Mouse (Mus musculus): ENCODE data around the gene Ncs1.
A peak's percentile ranks its signal among the peaks of the same experiment; 100 is the strongest.

Ncs1 gene

DNA sequence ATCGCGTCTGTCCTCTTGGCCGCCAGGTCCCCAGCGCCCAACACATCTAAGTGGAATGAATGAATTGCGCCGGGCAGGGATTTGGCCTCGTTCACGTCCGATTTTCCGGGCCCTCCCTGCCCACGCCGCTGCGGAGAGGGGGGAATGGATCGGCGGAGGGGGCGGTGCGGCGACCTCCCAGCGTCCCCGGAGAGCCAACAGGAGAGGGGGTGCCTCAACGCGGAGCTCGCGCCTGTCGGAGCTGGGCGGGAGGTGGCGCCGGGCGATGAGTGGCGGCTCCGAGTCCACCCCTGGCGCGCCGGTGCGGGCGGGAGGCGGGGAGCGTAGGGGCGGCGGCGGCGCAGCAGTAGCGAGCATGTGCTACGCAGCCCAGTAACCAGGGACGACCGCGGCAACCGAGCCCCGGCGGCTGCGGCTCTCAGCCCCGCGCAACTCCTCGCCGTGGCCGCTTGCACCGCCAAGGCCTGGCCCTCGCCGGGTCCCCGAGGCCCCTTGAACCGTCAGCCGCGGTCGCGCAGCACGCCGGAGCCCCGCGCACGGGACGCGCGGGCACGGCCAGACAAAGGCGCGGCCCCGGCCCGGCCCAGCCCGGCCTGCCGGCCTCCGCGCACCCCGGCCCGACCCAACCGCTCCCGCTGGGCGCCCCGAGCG is at the start of gene Ncs1:
TSS of gene Ncs1 (plus strand) at position 333 of the 651 bp plus-strand sequence.
- DNase-seq = peak; percentile 48 to 56

DNA sequence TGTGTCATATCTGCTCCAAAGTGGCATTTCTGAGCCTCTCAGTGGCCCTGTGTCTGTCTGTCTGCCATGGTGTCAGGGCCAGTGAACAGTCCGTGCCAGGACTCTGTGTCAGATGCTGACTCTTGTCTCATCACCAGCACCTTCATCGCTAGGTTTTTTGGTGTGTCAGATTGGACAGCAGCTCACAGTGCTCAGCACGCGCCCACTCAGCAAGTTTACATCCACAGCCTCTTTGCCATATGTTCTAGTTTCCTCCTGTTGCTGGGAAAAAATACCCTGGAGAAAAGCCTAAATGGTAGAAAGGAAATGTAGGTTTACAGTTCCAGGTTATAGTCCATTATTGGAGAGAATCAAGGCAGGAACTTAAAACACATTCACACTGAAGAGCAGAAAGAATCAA is 47.0 kb upstream of the Ncs1 start:
- DNase-seq = no peak

DNA sequence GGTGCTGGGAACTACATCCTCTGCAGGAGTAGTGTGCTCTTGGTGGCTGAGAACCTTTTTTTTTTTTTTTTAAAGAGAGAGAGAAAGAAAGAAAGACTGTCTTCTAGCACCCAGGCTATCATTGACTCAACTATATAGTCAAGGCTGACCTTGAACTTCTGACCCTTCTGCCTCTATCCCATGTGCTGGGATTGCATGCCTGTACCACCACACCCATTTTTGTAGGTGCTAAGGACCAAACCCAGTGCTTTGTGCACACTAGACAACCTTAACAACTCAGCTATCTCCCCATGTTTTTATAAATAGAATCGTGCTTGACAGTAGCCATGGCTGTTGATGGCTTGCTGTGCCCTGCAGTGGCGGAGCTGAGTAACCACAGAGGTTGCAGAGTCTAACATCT is 45.6 kb upstream of the Ncs1 start:
- DNase-seq = no peak

DNA sequence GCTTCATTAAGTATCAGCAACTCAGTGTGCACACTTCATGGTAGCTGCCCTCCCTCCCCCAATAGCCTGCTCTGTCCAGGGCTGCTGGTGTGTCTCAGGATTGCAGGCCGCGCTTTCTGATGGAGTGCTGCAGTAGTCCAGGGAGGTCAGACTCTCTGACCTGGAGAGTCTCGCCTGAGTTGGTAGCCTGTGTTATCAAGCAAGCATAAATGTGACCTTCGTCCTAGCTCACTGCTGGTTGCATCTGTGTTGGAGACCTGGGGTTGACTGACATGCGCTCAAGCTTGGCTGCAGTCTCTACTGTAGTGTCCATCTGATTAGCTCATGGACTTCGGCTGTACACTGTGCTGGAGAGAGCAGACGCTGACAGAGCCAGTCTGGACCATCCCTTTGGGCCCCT is 43.8 kb upstream of the Ncs1 start:
- DNase-seq = peak in 1 of 2 experiments; percentile 36

DNA sequence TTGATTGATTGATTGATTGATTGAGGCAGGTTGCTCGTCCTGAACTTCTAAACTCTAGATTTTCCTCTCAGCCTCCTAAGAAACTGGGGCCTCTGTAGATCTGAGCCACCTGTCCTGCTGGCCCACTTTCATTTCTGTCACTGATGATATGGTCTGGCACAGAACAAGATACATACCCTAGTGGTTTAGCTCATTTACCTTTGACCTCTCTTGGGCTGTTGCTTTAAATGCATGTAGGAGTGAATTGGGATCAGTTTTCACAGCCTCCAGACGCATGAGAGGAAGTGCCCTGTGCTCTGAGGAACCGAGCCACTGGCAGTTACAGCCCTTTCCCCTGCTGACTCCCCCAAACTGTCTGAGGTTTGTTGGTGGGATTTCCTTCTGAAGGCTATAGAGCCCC is 43.3 kb upstream of the Ncs1 start:
- DNase-seq = no peak

DNA sequence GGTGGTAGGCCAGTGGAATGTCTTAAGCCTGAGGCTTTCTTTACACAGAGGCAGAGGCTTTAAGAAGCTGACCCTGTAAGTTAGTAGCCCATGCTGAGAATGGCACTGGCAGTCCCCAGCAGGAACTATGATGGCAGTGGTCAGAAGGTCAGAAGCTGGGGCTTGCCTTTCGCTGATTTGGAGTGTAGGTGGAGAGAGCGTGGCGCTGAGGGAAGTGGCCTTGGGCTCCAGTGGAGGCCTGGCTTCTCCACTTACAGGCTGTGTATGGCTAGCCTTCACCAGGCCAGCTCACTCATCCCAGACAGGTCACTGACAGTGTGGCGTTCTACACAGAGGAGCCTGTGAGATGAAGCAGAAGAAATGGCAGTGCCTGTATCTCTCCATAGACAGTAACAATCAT is 42.7 kb upstream of the Ncs1 start:
- DNase-seq = no peak

DNA sequence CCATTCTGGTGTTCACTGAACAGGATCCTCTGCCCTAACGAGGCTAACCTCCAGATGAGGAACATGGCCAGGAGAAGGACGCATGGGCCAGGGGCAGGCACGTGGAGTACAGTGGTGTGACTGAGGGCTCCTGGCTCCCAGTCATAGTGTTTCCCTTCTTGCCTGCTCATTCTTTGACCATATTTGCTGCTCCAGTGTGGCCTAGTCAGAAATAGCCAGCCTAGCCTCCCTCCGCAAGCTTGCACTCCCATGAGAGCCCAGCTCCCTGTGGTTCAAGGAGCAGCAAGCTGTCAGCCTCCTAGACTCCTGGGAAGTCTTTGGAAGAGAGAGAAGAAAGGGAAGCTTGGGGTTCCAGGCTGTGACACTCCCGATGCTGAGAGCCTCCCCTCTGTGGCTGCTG is 40.9 kb upstream of the Ncs1 start:
- no peak for DNase-seq

DNA sequence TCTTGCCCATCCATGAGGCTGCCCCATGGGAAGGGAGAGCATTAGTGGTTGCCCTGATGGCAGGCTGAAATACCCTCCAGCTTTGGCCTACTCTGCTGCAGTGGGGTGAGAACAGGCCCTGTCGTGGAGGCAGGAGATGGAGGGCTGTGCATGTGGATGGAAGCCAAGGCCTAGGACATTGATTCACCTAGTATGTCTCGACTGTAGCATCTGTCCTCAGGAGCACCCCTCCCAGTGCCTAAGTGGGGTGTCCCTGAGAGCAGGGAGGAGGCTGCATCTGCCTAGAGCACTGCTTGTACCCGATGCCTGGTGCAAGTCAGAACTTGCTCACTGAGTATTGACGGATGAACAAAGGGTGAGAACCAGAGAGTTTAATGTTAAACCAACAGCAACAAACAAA is 39.4 kb upstream of the Ncs1 start:
- no peak for DNase-seq

DNA sequence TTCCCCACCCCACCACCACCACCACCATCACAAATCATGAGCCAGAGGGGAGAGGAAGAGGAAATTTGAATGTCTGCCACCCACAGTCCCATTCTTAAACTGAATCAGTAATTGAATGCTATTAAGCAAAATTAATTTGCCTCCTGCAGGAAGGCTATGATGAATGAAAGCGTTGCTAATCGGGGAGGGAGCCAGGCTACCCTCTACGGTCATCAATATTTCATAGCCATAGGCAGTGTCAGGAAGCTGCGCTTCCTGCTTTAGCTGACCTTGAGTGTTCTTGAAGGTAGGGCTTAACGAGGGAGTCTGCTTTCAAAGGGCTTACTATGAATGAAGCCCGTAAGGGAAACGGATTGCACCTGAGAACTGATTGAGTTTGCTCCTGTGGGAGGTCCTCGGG is 38.7 kb upstream of the Ncs1 start:
- no peak for DNase-seq

DNA sequence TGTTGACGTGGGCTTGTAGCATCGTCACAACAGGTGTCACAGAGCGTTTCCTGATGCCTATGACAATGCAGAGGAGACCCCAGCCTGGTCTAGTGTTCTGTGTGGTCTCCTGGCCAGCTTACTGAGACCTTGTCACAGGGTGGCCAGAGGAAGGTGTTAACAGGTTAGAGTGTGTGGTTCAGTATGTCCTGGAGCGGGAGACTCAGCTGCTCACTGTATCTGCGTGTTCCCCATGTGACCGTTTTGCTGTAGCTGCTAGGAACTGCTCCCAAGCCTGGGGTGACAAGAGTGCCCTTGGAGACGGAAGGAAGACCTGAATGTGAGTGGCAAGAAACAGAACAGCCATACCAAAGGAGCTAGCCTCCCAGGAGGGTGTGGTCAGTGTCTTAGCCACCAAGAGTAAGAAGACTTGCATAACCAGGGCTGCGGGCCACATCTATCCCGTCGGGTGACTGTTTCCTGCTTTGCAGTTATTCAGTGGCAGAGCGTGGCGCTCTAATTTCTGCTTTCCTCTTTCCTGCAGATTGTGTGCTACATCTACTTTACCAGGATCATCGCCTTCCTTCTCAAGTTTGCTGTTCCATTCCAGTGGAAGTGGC is 37.0 kb upstream of the Ncs1 start:
- no peak for DNase-seq

DNA sequence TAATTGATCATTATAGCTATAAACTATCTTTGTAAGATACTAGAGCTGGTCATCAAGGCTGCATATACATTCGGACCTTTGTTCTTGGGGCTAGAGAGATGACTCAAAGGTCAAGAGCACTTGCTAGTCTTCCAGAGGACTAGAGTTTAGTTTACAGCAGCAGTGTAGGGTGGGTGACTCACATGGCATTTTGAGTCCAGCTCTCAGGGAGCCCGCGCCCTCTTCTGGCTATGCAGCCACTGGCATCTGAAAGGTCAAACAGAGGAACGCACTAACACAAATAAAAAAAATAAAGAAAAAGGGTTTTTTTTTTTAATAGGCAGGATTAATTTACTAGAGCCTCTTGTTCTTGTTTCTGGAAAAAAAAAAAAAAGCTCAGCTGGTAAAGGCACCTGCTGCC is 36.1 kb upstream of the Ncs1 start:
- DNase-seq = no peak

DNA sequence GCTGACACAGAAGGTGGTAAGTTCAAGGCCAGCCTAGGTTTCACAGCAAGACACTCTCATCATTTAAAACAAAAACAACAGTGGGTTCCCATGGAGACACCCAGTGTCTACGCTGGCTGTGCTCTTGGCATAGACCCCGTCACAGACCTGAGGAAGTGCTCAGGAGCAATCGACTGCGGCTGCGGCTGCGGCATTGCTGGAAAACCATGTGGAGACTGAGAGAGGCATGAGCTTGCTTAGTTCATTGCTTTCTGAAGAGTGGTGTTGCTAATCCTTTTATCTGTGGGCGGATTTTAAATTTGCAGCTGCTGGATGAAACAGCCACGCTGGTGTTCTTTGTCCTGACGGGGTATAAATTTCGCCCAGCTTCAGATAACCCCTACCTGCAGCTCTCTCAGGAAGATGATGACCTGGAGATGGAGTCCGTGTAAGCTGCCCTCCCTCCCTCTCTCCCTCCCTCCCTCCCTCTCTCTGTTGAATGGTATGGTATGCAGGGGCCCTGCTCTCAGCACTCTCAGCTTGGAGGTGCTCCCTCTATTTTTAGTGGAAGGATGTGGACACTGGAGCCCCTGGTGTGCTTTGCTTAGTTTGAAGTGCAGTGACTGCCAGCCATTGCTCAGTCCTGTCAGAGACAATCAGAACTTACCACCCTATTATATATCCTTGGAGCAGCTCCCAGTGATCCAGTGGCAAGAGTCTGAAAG is 35.3 kb upstream of the Ncs1 start:
- no peak for DNase-seq

DNA sequence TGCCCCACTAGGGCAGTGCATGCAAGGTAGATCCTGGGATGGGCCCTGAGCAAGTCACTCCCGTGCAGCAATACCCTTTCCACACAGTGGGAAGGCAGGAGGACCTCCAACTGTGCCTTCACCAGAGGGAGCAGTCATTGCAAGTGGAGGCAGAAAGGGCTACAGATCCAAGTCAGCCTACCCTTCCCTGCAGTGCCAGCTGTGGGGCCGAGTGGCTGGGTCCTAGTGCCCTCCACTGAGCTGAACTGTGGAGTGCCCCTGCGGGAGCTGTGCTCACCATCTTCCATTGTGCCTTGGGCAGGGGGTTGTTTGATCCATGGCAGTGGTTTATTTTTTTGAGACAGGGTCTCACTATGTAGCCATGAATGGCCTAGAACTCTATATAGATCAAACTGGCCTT is 34.4 kb upstream of the Ncs1 start:
- DNase-seq = no peak

DNA sequence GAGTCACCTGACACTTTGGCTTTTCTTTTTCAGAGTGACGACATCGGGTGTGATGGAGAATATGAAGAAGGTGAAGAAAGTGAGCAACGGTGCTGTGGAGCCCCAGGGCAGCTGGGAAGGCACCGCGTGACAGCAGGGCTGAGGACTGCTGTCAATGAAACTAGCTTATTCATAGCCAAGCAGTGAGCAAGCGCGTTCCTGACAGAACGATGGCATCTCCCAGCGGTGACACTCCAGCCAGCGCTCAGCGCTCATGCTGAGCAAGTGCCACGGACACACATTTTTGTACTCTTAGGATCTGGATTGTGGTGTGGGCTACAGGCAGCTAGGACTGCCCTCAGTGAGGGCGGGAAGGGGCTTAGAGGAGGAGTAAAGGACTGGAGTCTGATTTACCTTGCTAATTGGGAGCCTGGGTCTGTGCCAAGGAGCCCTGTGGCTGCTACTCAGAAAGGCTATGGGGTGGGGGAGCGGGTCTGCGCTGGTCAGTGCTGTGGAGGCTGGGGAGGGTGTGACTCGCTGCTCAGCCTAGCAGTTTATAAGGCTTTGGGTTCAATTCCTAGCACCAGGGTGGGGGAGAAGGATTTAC is 31.3 kb upstream of the Ncs1 start:
- no peak for DNase-seq

DNA sequence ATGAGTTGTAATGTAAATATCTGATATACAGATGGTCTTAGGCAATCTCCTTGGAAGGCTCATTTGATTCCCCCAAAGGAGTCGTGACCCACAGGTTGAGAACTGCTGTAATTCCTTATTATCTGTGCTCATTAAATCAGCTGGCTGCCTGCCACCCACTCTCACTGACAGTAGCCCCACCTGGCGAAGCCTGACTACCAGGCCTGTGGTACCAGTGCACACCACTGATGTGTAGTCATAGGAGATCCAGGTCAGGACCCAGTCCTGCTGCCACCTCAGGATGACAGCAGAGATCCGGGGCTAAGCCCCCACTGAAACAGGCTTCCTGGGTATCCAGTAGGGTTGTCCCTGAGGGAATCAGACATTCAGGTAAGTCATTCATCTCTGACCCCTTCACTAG is 27.0 kb upstream of the Ncs1 start:
- DNase-seq = no peak

DNA sequence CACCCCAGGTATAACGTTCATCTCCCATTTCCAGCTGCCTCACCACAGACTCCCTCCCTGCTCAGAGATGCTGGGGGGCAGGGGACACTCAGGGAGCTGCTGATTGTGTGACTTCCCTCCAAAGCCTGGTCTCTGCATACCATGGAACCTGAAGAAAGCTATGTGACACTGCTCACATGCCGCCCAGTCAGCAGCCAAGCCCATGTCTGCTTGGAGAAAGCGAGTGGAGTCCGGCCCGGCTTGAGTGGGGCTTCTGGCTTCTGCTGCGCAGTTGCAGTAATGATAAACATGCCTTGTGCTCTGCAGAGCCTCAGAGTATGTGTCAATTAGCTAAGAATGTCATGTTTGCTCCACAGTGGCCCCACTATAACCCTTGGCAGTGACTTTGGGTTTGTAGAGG is 26.2 kb upstream of the Ncs1 start:
- DNase-seq = no peak

DNA sequence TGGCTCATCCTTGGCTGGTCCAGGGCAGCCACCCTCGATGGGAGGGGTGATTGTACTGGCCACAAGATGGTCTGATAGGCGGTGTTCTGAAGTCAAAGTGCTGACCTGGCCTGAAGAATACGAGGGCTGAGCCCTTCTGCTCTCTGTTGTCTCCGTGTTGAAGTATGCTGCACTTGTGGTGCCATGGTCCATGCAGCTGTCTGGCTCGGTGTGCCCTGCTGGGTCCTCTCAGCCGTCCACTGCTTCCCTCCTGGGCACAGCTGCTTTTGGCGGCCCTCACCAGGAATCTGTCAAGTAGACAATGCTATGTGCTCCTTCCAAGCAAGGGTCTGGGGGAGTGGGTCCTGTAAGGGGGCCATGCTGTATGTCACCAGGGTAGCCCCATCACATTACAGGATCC is 24.8 kb upstream of the Ncs1 start:
- no peak for DNase-seq

DNA sequence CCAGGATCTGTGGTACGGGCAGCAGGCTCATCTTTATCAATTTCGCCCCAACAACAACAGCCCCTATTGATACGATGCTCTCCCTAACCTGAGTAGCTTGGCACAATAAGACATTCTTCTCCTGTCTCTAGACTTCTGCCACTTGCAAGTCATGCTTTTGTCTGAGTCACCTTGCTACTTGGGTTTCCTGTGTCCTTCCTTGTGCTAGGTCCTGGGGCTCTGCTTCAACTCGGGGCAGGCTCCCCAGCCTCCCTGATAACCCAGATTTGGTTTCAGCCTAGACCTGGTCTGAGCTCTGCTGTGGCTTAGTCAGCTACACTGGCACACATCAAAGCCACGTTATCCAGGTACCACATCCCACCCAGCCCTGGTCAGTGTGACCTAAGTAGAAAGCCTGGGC is 24.0 kb upstream of the Ncs1 start:
- no peak for DNase-seq

DNA sequence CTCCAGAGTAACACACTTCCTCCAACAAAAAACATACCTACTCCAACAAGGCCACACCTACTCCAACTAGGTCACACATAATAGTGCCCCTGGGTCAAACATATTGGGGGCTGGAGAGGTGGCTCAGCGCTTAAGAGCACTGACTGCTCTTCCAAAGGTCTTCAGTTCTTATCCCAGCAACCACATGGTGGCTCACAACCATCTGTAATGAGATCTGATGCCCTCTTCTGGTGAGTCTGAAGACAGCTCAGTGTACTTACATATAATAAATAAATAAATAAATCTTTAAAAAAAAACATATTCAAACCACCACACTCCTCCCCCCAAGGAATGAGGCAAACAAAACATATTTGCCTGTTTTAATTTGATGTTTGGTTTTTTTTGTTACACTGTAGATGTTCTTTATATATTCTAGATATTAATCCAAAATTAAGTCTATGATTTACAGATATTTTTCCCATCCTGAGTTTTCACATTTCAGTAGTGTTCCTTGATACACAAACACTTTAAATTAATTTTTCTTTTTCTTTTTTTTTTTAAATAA is 16.8 kb upstream of the Ncs1 start:
- DNase-seq = no peak

DNA sequence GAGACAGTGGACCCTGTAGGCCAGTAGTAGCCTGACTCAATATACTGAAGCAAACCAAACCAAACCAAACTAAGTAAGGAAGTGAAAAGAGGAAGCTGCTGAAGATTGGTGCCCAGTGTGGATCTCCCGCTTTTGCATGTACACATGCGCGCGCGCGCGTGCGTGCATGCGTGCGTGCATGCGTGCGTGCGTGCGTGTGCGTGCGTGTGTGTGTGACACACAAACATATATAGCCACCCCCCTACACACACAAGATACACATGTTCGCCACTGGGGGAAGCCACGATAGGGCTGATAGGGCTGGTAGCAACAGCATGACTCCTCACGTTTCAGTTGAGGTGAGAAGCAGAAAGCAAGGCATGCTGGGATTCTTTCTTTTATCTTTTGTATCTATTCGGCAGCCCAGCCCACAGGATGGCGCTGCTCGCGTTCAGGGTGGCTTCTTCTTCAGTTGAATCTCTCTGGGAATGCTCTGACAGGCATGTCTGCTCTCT is 6.4 kb upstream of the Ncs1 start:
- DNase-seq = peak; percentile 28 to 50

DNA sequence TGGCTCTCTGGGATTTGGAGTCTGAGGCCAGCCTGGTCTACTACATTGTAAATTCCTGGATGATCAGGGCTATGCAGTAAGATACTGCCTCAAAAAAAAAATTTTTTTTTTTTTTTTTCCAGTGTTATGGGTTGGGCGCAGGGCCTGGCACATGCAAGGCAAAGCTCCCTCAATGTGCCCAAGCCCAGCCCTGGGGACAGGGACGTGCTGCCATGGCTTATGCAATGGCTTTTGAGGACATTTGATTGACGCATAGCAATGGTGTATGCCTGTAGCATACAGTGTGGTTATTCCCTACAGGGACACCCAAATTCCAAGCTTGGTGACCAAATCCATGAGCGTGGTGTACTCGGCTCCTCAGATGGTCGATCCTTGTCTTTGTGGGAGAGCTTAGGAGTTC is 5.8 kb upstream of the Ncs1 start:
- DNase-seq = no peak

DNA sequence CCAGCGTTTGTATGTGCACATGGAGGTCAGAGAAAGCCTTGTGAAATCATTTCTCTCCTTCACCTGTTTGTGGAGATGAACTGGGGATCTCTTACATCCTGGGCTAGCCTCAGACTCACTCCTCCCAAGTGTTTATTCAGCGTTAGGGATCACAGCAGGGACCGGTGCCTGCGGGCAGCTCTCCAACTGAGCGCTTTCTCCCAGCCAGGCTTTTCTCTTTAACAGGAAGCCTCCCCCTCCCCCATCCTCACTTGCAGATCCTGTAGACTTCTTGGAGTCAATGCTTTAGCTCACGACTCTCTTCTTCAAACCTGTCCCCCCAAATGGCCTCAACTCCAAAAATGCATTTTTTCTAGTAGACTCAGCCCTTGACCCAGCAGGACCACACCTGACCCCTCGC is 4.0 kb upstream of the Ncs1 start:
- DNase-seq = no peak

DNA sequence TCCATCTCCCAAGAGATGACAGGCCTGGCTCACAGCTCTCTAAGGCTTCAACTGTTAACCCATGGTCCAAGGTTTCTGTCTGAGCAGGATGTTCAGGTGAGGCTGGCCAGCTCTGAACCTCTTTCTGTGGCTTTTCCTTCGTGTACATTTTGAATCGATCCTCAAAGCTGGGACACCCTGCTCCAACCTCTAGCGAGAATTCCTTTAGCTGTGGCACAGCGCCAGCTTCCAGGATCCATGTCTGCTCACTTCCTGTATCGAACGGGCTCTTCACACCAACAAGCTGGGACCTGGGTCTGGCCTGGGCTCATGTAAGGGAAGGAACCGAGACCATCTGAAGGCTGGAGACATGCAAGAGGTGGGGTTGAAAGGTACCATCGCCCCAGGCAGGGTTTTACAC is 1.4 kb upstream of the Ncs1 start:
- DNase-seq = no peak

DNA sequence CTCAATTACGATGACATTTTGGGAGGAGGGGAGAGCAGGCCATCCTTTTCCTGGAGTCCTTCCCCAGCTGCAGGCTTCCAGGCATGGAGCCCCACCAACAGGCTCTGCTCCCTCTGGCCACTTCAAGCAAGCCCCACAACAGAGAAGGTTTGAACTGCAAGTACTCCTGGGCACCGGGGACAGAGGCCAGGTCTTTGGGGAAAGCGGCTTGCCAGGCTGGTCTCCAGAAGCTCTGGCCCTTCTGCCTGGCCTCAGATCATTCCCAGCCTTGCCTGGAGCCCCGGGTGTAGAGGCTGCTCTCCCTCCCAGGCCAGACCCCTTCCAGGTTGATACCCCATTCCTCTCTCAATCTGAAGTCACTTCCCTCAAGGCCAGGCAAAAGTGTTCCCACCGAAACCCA is 572 bp upstream of the Ncs1 start:
- no peak for DNase-seq
